Mouse (Mus musculus): ENCODE measurements around the gene Rab29.
"Not testable (repeated sequence)": the region's sequence is repeated elsewhere in the genome, so short reads cannot be mapped to it uniquely, and the experiment has no call there.

Rab29 gene

GRCm38 (mm10) chr1:131865596-131865995 is 1.4 kb upstream of the Rab29 start:
- no peak for DNase-seq (ENCODE audit: low spot score)

DNA sequence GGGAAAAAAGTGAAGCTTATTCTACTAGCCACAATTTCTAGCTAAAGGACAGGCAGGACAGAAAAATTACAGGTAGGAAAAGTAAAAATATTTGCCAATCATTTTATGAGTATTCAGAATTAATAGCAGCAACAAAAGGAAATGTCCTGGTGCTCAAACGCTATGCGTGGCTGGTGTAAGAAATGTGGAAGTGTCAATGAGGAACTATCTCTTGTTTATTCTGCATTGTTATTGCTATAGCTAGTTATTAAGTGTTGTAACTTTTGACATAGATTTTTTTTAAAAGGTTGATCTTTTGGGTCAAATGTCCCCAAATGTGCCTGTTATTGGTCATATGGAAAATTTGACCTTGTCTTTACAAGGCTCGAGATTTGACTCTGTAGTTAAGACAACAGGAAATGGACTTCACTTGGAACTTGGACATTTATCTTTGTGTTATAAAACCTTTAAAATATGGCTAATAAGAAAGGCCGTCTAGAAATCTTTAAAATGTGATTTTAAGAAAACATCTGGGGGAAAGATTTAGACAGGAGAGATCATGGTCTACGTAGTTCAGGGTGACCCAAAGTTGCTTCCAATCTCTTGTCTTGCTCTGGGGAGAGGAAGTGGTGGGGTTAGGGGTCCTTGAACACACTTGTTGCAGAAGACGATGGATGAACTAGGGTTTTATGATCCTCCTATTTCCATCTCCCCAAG is 572 bp upstream of the Rab29 start:
- DNase-seq (ENCODE audit: low spot score) = no peak

DNA sequence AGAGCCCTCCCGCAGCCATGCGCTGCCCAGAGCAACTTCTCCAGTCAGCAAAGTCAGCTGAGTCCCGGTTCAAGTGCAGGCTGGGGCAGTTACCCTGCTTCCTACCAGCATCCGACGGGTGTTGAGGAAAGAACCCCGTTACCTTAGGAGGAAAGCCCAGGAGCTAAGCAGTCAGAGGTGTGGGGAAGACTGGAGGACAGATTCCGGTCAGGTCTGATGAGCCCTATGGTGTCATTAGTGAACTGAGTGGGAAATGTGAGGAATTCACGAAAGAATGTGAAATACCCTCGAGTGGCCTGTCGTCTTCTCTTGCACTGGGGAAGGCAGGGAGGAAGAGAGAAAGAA is 894 bp downstream of the Rab29 start:
- no peak for DNase-seq (ENCODE audit: low spot score)

DNA sequence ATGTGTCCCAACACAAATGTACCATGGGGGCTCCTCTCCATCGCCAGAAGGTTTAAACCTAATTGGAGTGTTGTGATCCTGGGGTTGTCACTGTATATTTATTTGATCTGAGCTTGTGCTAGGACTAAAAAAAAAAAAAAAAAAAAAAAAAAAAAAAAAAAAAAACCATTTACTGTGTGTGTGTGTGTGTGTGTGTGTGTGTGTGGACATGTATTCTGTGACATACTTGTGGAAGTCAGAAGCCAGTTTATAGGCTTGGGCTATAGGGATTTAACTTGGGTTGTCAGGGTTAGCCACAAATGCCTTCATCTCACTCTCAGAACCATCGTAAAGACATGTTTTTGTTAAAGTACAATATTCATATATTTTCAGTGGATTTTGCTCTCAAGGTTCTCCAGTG is 2.5 kb downstream of the Rab29 start:
- no peak for DNase-seq (ENCODE audit: low spot score)

- DNase-seq (ENCODE audit: low spot score) = no peak
Measured at GRCm38 (mm10) chr1:131872856-131873255, 5.8 kb downstream of the Rab29 start.

DNA sequence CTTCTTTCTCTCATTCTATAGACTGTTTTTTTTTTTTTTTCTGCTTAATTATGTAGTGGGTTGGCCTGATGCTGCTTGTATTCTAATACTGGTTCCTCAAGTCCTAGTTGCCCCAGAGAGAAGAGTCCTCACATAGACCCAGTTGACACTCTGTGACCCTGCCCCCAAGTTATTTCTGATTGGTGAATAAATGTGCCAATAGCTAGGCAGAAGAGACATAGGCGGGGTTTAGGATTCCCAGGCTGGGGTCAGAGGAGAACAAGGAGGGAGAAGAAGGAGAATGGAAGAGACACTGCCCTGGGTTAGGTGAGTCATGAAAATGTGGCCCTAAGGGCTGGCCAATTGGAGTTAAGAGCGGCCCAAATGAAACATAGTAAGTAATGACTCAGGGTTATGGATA is 12.8 kb downstream of the Rab29 start:
- no peak for DNase-seq (ENCODE audit: low spot score)

DNA sequence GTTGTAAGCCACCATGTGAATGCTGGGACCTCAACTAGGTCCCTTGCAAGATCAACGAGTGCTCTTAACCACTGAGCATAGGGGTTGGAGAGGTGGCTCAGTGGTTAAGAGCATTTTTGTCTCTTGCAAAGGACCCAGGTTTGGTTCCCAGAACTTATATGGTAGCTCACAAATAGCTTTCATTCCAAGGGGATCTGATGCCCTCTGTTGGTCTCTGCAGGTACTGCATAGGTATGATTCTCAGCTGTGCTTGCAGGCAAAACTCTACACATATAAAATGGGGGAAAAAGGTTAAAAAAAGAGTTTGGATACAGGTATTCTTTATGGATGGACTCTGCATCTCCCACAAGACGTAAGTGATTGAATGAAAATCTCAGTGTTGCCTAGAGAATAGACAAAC is 15.8 kb downstream of the Rab29 start:
- DNase-seq (ENCODE audit: low spot score) = no peak

DNA sequence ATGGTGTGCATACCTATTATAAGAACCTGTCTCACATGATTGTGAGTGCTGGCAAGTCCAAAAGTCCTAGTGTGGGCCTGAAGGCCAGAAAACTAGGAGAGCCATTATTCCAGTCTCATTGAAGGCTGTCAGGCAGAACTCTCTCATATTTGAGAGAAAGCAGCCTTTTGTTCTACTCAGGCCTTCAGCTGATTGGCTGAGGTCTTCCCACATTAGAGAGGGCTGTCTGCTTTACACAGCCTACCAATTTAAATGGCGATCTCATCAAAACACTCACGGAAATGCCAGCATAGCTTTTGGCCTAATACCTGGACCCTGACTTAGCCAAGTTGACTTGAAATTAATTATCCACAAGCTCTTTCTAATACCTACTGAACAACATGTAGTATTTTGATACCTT is 19.1 kb downstream of the Rab29 start:
- DNase-seq (ENCODE audit: low spot score) = no peak

GRCm38 (mm10) chr1:131886641-131887040 is 19.6 kb downstream of the Rab29 start:
- no peak for DNase-seq (ENCODE audit: low spot score)

DNA sequence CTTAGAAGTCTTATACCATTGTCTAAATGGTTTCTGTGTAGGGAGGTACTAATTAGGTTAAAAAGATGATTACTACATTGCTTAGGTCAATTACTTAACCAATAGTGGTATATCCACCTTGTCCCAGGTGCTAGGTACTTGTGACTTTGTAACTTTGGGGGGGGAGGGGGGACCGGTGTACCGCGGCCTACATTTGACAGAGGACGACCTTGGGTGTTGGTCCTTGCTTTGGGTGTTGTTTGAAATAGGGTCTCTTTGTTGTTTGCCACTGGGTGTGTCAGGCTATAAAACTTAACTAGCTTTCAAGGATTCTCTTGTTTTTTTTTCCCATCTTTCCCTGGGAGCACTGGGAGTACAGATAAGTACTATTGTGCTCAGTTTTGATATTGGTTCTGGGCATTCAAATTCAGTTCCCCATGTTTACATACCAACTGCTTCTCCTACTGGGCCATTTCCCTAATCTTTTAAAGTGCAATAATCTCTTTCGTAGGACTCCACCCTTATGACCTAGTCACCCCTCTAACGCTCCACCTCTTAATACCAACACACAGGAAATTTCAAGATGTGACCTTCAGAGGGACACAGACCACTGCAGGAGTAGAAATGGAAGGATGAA is 23.1 kb downstream of the Rab29 start:
- no peak for DNase-seq (ENCODE audit: low spot score)

- no peak for DNase-seq (ENCODE audit: low spot score)
Measured at GRCm38 (mm10) chr1:131891436-131891835, 24.4 kb downstream of the Rab29 start.

DNA sequence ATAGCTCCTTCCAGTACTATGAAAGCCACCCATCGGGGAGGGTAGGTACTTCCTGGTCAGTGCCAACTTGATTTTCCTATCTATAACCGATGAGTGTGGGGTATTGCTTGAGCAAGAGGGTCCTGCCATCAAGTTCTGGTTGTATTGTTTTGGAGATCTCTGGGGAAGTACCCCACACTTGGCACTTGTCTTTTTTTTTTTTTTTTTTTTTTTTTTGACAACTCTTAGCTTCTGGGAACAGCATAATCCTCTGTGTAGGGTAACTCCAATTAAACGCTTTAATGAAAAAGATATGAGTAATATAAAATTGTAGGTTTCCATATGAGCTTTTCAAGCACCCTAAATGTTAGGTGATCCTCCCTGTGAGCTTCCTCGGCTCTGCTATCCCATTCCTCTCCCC is 35.7 kb downstream of the Rab29 start:
- DNase-seq (ENCODE audit: low spot score) = no peak

DNA sequence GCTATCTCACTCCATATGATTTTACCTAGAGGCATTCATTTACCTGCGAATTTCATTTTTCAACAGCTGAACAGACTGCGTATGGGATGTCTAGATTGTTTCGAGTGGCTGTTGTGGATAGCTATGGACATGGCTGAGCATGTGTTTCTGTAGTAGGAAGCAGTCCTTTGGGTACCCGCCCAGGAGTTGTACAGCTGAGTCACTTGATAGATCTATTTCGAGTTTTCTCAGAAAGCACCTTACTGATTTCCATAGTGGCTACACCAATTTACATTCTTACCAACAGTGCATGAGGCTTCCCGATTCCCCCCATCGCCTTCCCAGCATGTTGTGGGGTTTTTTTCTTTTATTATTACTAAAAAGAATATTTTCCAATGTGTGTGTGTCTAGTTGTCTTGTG is 36.2 kb downstream of the Rab29 start:
- DNase-seq (ENCODE audit: low spot score) = no peak

- DNase-seq (ENCODE audit: low spot score) = no peak
Measured at GRCm38 (mm10) chr1:131905497-131905896, 38.5 kb downstream of the Rab29 start.

DNA sequence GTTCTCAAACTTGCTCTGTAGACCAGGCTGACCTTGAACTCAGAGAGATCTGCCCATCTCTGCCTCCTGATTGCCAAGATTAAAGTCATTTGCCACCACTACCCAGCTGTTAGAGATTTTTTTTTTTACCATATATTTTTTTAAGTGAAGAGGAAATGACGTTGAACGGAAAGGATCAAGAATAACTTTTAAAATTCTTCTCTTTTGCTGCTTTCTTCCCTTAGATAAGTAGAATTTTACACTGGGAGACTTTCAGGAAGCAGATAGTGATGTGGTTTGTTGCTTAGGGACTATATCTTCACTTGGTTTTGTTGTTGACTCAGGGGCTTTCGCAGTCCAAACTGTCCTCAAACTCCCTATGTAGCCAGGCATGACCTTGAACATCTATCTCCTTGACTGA is 41.4 kb downstream of the Rab29 start:
- no peak for DNase-seq (ENCODE audit: low spot score)

- not testable (repeated sequence) for DNase-seq (ENCODE audit: low spot score)
Measured at GRCm38 (mm10) chr1:131909236-131909635, 42.2 kb downstream of the Rab29 start.

DNA sequence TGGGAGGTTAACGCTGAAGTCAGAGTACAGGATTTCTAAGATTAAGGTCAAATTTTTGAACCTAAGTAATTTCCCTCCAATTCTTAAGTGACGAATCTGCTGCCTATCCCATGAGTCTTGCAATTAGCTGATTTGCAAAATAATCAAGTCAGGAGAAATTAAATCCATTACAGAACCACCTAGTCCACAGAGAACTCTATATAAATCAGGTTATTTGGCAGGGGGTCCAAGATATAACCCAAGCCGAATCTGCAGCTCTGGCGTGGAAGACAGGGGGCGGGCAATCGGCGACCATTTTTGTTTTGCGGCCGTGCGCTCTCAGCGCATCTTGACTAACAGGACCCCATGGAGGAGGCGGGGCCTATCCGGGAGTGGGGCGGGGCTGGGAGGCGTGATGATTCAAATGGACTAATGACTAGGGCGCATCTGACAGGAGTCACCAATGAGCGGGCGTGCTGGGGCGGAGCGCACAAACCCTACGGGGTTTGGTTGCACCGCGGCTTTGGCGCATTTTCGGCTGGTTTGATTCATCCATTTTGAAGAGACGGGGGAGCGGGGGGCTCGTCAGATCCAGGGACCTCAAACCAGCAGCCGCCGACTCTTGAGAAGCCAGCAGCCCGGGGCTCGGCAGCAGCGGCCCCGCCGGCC is 43.1 kb downstream of the Rab29 start, which contains the start of gene Nucks1:
Nucks1 (plus strand) TSS at position 534 of the 648 bp plus-strand sequence.
- DNase-seq (ENCODE audit: low spot score) = peak; percentile 100

GRCm38 (mm10) chr1:131910674-131911558 is 43.9 kb downstream of the Rab29 start:
- peak; percentile 86 for DNase-seq (ENCODE audit: low spot score)

DNA sequence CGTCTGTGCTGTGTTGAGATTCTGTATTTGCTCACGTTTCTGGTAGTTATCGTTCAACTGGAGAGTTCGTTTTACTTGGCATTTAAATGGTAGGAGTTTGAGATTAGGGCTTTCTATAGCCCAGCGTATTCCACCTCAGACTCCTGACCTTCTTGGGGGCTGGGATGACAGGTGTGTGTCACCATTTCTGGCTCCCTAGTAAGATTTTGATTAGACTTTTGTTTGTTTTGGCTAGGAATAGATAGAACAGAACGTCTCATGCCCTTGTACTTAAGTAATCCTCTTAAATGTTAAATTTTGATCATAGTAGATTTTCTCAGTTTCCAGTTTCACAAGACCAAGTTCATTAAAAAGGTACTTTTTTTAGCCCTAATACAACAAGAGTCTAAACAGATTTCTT is 50.6 kb downstream of the Rab29 start:
- no peak for DNase-seq (ENCODE audit: low spot score)

DNA sequence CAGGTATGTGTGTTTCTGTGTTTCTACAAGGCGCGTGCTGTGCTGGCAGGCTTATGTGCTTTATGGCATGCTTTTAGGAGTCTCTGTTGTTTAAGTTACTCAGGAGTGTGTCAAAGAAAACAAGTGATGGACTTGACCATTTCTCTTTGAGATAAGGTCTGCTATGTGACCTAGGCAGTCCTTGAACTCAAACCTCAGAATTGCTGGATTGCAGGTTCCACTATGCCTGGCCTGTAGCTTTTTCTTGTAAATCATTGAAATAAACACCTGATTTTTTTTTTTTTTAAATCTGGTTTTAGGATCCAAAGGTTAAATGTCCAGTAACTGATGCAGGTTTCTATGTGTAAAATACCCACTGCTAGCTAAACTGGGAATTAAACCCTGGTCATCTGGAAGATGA is 52.0 kb downstream of the Rab29 start:
- DNase-seq (ENCODE audit: low spot score) = no peak

DNA sequence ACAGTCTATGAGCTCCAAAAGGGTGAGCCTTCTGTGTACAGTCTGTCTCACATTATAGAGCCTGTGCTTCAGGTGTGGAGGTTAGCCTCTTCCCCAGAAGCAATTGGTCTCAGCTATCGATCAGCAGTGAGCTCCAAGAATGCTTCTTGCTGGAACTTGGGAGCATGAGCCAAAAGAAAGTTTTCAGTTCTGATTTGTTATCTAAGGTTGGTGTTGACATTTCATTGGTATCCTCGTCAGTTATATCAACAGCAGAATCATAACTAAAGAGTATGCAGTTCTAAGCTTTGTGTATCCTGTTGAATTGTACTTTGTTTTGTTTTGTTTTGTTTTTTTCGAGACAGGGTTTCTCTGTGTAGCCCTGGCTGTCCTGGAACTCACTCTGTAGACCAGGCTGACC is 55.1 kb downstream of the Rab29 start:
- no peak for DNase-seq (ENCODE audit: low spot score)

Measured in yolk sac, embryonic 10.5 days (tissue).